Mouse (Mus musculus) megakaryocyte, embryonic 14.5 days (primary cell): ENCODE results near the gene Dtx4.

Experiments
- FLI1 ChIP-seq: IDR thresholded peaks from 2 replicates; pipeline ENCODE4 v1.6.1; 2012; ENCODE audit warnings: low read length, inconsistent platforms, mixed read lengths
- GATA1 ChIP-seq: IDR thresholded peaks from 3 replicates; pipeline ENCODE4 v1.6.1; 2012; ENCODE audit warnings: mixed read lengths, low read length, inconsistent platforms, borderline replicate concordance

DNA sequence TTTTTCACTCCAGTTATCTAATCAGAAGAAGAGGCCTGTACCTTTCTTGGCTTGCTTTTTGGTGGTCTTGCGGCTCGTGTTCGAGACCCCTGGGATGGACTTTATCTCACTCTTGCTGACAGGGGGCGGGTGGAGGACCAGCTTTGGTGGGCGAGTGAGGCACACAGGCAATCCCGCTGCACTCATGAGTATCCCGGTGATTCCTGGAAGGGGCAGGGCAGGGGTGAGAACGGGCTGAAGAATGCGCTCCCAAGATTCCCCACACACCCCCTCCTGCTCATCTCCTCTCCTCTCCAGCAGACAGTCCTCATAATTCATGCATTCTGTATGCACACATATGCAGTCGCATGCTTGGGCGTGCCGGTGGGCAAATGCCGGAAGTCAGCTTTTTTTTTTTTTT, 16.0 kb downstream of the Dtx4 start:
- TF ChIP-seq GATA1 (no peak), FLI1 (no peak)
